Mouse (Mus musculus) limb, embryonic 10.5 days (tissue): Measurements from ENCODE around the gene Fgfr2. TPM values are rescaled to one million over a fixed set of nuclear protein-coding genes. Genes with fewer than 3 reads are reported as not detected.
A peak's percentile ranks its signal among the peaks of the same experiment; 100 is the strongest.

Source experiments
- DNase-seq: peaks from one replicate; pipeline ENCODE4 v3.0.0-alpha.2; 2017; ENCODE audit warnings: low spot score
- H3K27ac ChIP-seq: fragments of 300-500 bp; sonication (generic); 2 replicates; pipeline ENCODE4 v1.5.1; 2016; ENCODE audit warnings: mild to moderate bottlenecking
- H3K27me3 ChIP-seq: fragments of 300-500 bp; sonication (generic); 2 replicates; pipeline ENCODE4 v1.6.1; 2016; ENCODE audit warnings: low read depth, mild to moderate bottlenecking; ENCODE audit not compliant: poor library complexity, severe bottlenecking
- H3K36me3 ChIP-seq: fragments of 300-500 bp; sonication (generic); 2 replicates; pipeline ENCODE4 v1.6.1; 2016; ENCODE audit warnings: mild to moderate bottlenecking, moderate library complexity
- H3K4me1 ChIP-seq: fragments of 300-500 bp; sonication (generic); 2 replicates; pipeline ENCODE4 v1.6.1; 2016
- H3K4me3 ChIP-seq: fragments of 300-500 bp; sonication (generic); 2 replicates; pipeline ENCODE4 v1.5.1; 2016; ENCODE audit warnings: mild to moderate bottlenecking, moderate library complexity
- H3K9me3 ChIP-seq: fragments of 300-500 bp; sonication (generic); replicated peaks from 2 replicates; pipeline ENCODE4 v1.6.1; 2016; ENCODE audit warnings: mild to moderate bottlenecking
- WGBS: fragments of 180-500 bp; shearing (Covaris S2); methylation state at CpG from one replicate; pipeline ENCODE4 v1.1.7; 2016; 5-methylcytosine and 5-hydroxymethylcytosine counted together
- polyA plus RNA-seq: library from polyadenylated mRNA; unstranded; fragments of >200 nt; fragmentation: Nextera tagmentation; extraction: Ambion mirVana; gene quantifications from 2 replicates; pipeline ENCODE4 v1.2.1, GENCODE M21; 2016

Gene Fgfr2
- polyA plus RNA-seq, 1 experiment from 2014 or later = 64.4 TPM

GRCm38 (mm10) chr7:130949331-130949751 lies 2173.8 kb downstream of the Fgfr2 start:
- Histone ChIP-seq H3K27me3 (no peaks in the 10 kb centered on the region), H3K4me1 (peaks cover 12% of the 10 kb centered on the region), H3K36me3 (no peaks in the 10 kb centered on the region), H3K4me3 (no peak overlapping the region), H3K9me3 (no peaks in the 10 kb centered on the region), H3K27ac (peak overlapping the region; percentile 5; the same call in 1 of the 2 replicates)
- WGBS = 60% methylated on average over 8 of the region's 8 CpGs
- DNase-seq = no peak

- H3K9me3 ChIP-seq = no peaks in the 10 kb centered on the region
- 57% methylated on average over 5 of the region's 5 CpGs for WGBS
- DNase-seq = no peak
- H3K4me1 ChIP-seq = peaks cover 12% of the 10 kb centered on the region
- H3K36me3 ChIP-seq = no peaks in the 10 kb centered on the region
- no peaks in the 10 kb centered on the region for H3K27me3 ChIP-seq
- H3K27ac ChIP-seq = peak overlapping the region; percentile 44
- no peak overlapping the region for H3K4me3 ChIP-seq
These were observed 2174.5 kb downstream of the Fgfr2 start for GRCm38 (mm10) chr7:130948563-130949208.

GRCm38 (mm10) chr7:130946303-130946702 lies 2176.8 kb downstream of the Fgfr2 start:
- H3K4me1 ChIP-seq = peaks cover 12% of the 10 kb centered on the region
- WGBS = 93% methylated on average over 12 of the region's 12 CpGs
- no peak for DNase-seq
- H3K4me3 ChIP-seq = no peak overlapping the region
- no peaks in the 10 kb centered on the region for H3K36me3 ChIP-seq
- no peaks in the 10 kb centered on the region for H3K9me3 ChIP-seq
- no peaks in the 10 kb centered on the region for H3K27me3 ChIP-seq
- no peak overlapping the region for H3K27ac ChIP-seq

- Histone ChIP-seq H3K9me3 (no peaks in the 10 kb centered on the region), H3K4me3 (no peak overlapping the region), H3K27me3 (peaks cover 3% of the 10 kb centered on the region; the same call in 1 of the 2 replicates), H3K27ac (no peak overlapping the region), H3K36me3 (no peaks in the 10 kb centered on the region), H3K4me1 (peaks cover 12% of the 10 kb centered on the region)
- WGBS = 93% methylated on average over 3 of the region's 3 CpGs
- DNase-seq = no peak
These were observed 2177.4 kb downstream of the Fgfr2 start for GRCm38 (mm10) chr7:130945730-130946129.

- H3K9me3 ChIP-seq = no peaks in the 10 kb centered on the region
- DNase-seq = no peak
- no peak overlapping the region for H3K27ac ChIP-seq
- H3K4me3 ChIP-seq = no peak overlapping the region
- H3K27me3 ChIP-seq = peaks cover 7% of the 10 kb centered on the region; the same call in 1 of the 2 replicates
- no peaks in the 10 kb centered on the region for H3K36me3 ChIP-seq
- H3K4me1 ChIP-seq = peaks cover 12% of the 10 kb centered on the region
- 89% methylated on average over 11 of the region's 11 CpGs for WGBS
These were observed 2178.2 kb downstream of the Fgfr2 start for GRCm38 (mm10) chr7:130944766-130945475.

GRCm38 (mm10) chr7:130943280-130943895 lies 2179.8 kb downstream of the Fgfr2 start:
- H3K36me3 ChIP-seq = no peaks in the 10 kb centered on the region
- no peaks in the 10 kb centered on the region for H3K9me3 ChIP-seq
- 92% methylated on average over 9 of the region's 9 CpGs for WGBS

GRCm38 (mm10) chr7:130940733-130941132 lies 2182.4 kb downstream of the Fgfr2 start:
- peaks cover 49% of the 10 kb centered on the region for H3K27me3 ChIP-seq
- DNase-seq = no peak
- H3K9me3 ChIP-seq = no peaks in the 10 kb centered on the region
- no peak overlapping the region for H3K27ac ChIP-seq
- 86% methylated on average over 8 of the region's 8 CpGs for WGBS
- no peaks in the 10 kb centered on the region for H3K36me3 ChIP-seq
- H3K4me1 ChIP-seq = peaks cover 12% of the 10 kb centered on the region
- H3K4me3 ChIP-seq = no peak overlapping the region

More at GRCm38 (mm10) chr7:130943280-130943895, 2179.8 kb downstream of the Fgfr2 start:
- no peak overlapping the region for H3K4me3 ChIP-seq
- H3K4me1 ChIP-seq = no peaks in the 10 kb centered on the region
- H3K27me3 ChIP-seq = peaks cover 22% of the 10 kb centered on the region
- no peak for DNase-seq
- H3K27ac ChIP-seq = no peak overlapping the region

GRCm38 (mm10) chr7:130938896-130939295 lies 2184.3 kb downstream of the Fgfr2 start:
- Histone ChIP-seq H3K36me3 (no peaks in the 10 kb centered on the region), H3K27me3 (peaks cover 67% of the 10 kb centered on the region), H3K4me1 (peaks cover 17% of the 10 kb centered on the region), H3K9me3 (no peaks in the 10 kb centered on the region), H3K4me3 (no peak overlapping the region), H3K27ac (no peak overlapping the region)
- 87% methylated on average over 8 of the region's 8 CpGs for WGBS
- DNase-seq = no peak

- Histone ChIP-seq H3K4me3 (no peak overlapping the region), H3K36me3 (no peaks in the 10 kb centered on the region), H3K27me3 (peaks cover 76% of the 10 kb centered on the region), H3K9me3 (no peaks in the 10 kb centered on the region), H3K27ac (no peak overlapping the region), H3K4me1 (peaks cover 17% of the 10 kb centered on the region)
- no peak for DNase-seq
- 75% methylated on average over 4 of the region's 4 CpGs for WGBS
These were observed 2185.1 kb downstream of the Fgfr2 start for GRCm38 (mm10) chr7:130938005-130938404.

- no peaks in the 10 kb centered on the region for H3K36me3 ChIP-seq
- peaks cover 17% of the 10 kb centered on the region for H3K4me1 ChIP-seq
- H3K27me3 ChIP-seq = peaks cover 82% of the 10 kb centered on the region
- DNase-seq = no peak
- 26% methylated on average over 12 of the region's 12 CpGs for WGBS
- peak overlapping the region; percentile 57; the same call in 1 of the 2 replicates for H3K4me3 ChIP-seq
- H3K27ac ChIP-seq = no peak overlapping the region
- H3K9me3 ChIP-seq = no peaks in the 10 kb centered on the region
These were observed 2185.8 kb downstream of the Fgfr2 start for GRCm38 (mm10) chr7:130937266-130937841.

GRCm38 (mm10) chr7:130936472-130936951 lies 2186.6 kb downstream of the Fgfr2 start:
- Histone ChIP-seq H3K27ac (0 out of 2 replicates have a peak overlapping the region, but pooled peaks have one; percentile 32), H3K9me3 (no peaks in the 10 kb centered on the region), H3K36me3 (no peaks in the 10 kb centered on the region), H3K4me3 (peak overlapping the region; percentile 57), H3K4me1 (peaks cover 17% of the 10 kb centered on the region), H3K27me3 (peaks cover 86% of the 10 kb centered on the region)
- under 1% methylated on average over 49 of the region's 49 CpGs for WGBS
- peak; percentile 57 for DNase-seq

GRCm38 (mm10) chr7:130935793-130936471 lies 2187.2 kb downstream of the Fgfr2 start, which contains the start of gene Htra1:
Gene Htra1, plus strand, starts transcription at chr7:130936111.
- WGBS = under 1% methylated on average over 69 of the region's 70 CpGs
- H3K36me3 ChIP-seq = no peaks in the 10 kb centered on the region
- peak within 1 kb of the TSS; percentile 32; the same call in 1 of the 2 replicates for H3K27ac ChIP-seq
- no peaks in the 10 kb centered on the region for H3K9me3 ChIP-seq
- DNase-seq = peak; percentile 71
- H3K27me3 ChIP-seq = peaks cover 85% of the 10 kb centered on the region
- H3K4me1 ChIP-seq = peaks cover 17% of the 10 kb centered on the region
- peak within 1 kb of the TSS; percentile 57 for H3K4me3 ChIP-seq
